Mouse (Mus musculus) right cerebral cortex, postnatal 4 days (tissue): ENCODE results near the gene Krt33a.

Source experiments
- DNase-seq: peaks from one replicate; pipeline ENCODE4 v3.0.0-alpha.2; 2022

Krt33a gene

GRCm38 (mm10) chr11:100016112-100016511 is at the start of gene Krt33a:
Gene Krt33a, minus strand, starts transcription at chr11:100016212.
- no peak for DNase-seq

GRCm38 (mm10) chr11:100058875-100059274 is 42.9 kb upstream of the Krt33a start:
- no peak for DNase-seq

DNA sequence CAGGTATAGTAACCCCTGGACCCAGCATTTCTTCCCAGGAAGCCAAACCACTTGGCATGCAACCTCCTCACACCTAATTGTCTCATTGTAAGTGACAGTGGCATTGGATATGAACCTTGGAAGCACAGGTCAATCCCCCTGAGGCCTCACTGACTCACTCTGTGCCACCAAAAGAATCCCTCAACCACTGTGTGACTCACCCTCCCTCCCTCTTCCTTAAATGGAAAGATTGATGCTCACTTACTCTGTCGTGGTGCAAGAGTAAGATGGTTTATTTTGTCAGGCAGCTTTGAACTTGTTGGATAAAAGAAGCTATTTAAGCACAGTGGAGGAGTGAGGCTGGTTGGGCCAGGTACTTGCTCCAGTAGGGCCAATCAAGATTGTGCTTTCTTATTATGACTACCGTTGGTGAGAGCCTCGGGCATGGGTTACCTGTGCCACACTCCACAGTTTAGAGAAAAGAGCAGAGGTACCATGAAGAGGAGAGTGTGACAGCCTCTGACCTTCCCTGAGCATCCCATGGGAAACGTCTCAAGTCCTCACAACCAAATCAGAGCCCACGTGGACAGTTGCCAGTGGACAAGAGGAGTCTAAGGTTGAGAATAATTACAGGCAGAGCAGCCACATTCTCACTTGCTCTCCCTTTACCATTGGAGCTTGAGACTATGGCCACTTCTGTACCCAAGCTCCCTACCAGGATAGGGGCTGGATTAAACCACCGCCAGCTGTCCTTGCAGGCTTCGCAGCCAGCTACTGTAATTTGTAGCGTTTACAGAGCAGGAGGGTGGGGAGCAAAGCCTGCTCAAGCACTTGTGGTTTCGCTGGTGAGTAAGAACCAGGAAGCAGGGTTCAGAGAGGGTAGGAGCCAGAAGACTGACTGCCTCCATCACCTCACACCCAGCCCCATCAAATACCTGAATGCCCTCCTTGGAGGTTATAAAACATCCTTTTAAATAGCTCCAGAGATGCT is 40.0 kb upstream of the Krt33a start:
- DNase-seq, result no peak

GRCm38 (mm10) chr11:100050451-100050850 is 34.4 kb upstream of the Krt33a start, which contains the start of gene Krt31:
Gene Krt31, minus strand, starts transcription at chr11:100050551.
- DNase-seq, result no peak

DNA sequence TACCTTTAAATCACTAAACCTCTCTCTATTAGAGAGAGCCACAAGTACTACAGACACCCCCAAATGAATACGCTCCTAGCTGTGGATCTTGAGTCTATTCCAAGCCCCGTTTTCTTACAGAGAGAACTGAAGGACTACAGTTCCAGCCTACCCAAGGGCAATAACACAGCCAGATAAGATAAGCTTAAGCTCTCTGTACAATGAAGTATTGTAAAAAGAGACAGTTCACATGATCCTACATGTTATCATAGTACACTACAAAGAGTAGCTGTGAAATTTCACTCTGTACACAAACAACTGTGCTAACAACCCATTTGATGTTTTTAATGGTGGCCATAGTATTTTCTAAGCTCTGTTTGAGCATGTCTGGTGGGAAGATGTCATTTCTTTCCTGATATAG is 31.2 kb upstream of the Krt33a start:
- DNase-seq, result no peak

DNA sequence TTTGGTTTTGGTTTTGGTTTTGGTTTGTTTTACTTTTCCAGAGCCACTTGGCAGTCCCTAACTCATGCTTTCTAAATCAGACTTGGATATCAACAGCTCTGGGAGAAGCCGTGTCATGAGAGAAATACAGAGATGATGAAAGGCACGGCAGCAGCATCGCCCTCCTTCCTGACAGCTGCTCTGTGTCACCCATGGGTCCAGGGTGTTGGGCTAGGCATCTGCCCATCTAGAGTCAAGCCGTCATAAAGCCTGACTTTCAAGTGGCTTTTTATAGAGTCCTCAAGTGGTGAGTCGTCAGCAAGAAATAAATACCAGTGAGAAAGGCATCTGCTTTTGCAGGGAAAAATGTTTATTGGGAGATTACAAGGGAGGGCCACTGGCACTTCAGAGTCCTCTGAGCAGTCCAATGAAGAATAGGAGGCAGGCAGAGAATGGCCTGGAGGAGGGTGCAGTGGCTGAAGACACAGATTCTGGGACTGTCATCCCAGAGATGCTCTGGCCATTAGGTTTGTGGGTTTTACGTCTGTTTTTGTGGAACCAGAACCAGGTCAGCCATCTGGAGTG is 30.4 kb upstream of the Krt33a start:
- no peak for DNase-seq

DNA sequence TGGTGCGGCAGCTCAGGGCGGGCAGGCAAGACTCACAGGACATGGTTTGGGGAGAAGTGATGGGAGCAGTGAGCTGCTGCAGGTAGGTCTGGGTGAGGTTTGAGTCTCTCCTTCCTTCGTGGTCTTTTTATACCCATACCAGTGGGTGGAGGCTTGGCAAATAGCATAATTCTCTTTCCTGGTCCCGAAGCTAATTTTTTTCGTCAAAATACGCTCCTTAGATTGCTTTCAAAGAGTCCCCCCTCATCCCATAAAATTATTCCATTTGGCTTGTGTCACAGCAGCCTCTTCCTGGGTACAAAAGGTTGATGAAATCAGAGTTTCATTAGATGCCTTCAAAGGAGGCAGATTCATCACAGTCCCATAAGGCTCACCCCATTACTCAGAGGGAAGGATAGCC is 25.4 kb upstream of the Krt33a start, which contains the start of gene Krt34:
Gene Krt34, minus strand, starts transcription at position 101 of the 400 bp plus-strand sequence.
- DNase-seq, result no peak

GRCm38 (mm10) chr11:100029768-100030167 is 13.8 kb upstream of the Krt33a start, which contains the start of gene Krt33b:
Gene Krt33b, minus strand, starts transcription at chr11:100029868.
- no peak for DNase-seq

- no peak for DNase-seq
Observed at GRCm38 (mm10) chr11:100021438-100021837, 5.4 kb upstream of the Krt33a start.

DNA sequence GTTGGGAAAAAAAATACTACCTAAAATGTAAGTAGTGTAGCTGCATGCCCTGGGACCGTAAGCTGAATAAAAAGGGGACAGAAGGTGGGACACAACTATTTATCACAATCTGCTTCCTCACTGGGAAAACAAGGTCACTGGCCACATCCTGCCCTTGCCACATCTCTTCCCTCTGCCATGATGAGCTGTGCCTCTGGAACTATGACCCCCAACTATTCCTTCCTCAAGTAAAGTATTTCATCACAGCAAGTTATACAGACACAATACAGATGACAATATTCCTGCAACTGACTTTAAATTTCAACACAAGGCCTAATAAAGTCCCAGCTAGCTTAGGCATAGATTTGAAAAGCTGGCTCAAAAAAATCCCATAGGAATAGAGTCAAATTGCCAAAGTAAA is 3.5 kb upstream of the Krt33a start:
- DNase-seq, result no peak

GRCm38 (mm10) chr11:100013691-100014171 is 2.3 kb downstream of the Krt33a start:
- DNase-seq, result no peak

DNA sequence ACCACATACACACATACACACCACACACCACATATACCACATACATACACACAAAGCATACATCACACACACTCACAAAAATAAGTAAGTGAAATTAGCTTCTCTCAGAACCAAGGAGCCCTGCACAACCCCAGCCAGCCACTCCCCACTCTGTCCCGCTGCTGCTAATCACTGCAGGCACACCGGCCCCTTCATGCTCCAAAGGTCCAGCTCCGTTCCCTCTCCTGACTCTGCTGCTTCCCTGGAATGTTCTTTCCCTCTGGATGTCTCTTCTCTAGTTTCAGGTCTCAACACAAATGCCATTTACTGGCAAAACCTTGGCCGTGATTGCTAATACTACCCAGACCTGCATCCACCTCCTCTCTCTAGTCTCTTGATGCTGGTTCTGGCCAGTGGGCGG is 5.3 kb downstream of the Krt33a start:
- no peak for DNase-seq

GRCm38 (mm10) chr11:100008336-100008735 is 7.7 kb downstream of the Krt33a start:
- DNase-seq, result no peak

DNA sequence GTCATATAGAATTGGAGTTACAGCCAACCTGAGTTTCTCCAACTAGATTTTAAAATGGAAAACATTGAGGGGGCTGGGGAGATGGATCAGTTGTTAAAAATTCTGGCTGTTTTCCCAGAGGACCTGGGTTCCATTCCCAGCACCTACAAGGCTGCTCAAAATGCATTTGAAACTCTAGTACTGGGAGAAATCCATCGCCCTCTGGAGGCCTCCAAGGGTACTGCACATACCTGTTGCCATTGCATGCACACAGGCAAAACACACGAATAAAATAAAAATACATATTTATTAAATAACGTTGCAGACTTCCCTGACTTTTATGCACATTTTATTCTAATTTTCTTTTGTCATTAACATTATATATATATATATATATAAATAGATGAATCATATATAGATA is 9.4 kb downstream of the Krt33a start:
- DNase-seq, result no peak

DNA sequence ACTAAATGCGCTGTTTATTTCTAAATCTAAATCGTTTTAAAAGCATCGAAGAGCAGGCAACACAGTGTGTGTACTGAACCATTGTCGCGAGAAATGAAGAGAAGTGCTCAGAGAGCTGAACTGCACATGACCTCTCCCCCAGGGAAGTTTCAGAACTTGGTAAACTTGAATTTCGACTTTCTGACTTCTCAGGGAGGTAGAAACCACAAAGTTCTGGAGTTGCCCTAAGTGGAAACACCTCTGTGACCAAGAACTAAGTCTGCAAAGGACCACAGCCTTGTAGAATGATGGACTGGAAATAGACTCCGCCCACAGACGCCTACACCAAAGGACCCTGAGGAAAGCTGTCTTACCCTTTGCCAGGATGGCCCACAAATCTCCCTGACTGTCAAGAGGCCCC is 10.1 kb downstream of the Krt33a start:
- DNase-seq, result no peak

- DNase-seq, result peak; percentile 62
Observed at GRCm38 (mm10) chr11:100004846-100005245, 11.2 kb downstream of the Krt33a start.

DNA sequence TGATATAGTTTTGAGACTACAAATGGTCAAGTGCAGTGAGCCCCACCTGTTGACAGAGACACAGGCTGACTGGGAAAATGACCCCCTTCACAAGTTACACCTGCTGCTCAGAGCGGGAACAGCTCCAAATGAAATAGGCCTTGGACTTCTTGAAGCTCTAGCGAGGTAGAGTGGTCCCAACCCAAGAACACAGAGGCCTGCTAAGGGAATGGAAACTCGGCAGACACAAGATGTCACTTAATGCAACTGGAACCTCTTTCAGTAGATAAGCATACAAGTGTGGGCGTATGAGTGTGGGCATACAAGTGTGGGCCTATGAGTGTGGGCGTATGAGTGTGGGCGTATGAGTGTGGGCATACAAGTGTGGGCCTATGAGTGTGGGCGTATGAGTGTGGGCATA is 16.9 kb downstream of the Krt33a start:
- DNase-seq, result no peak

GRCm38 (mm10) chr11:99994384-99994661 is 21.7 kb downstream of the Krt33a start:
- DNase-seq, result no peak

DNA sequence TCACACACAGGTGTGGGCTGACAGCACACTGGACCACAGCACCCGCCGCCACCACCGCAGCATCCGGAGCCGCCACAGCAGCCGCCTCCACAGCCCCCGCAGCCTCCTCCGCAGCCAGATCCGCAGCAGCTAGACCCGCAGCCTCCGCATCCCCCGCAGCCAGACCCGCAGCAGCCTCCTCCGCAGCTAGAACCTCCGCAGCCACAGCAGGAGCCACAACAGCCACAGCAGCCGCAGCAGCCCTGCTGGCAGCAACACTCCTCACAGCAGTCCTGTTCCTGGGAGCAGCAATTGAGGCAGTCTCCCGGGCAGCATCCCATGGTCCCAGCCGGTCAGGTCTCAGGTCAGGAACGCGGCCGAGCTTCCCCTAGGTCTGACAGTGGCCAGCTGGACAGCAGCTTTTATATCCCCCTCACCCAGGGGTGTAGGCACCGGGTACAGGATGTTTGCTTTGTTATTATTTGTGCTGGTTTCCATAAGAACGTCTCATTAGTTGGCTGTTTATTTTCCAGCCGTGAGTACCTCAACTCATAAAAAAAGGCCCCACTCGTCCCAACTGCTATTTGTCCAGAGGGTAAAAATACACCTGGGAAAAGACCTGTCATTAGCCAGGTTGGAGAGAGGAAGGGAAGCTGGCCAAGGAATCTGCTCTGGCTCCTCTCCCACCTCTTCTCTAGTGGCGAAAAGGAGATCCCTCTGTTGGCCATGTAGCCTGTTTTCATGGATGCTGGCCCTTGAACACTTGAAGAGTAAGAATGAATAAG is 22.2 kb downstream of the Krt33a start, which contains the start of gene Krtap17-1:
Gene Krtap17-1, minus strand, starts transcription at position 375 of the 764 bp plus-strand sequence.
- DNase-seq, result peak; percentile 9

GRCm38 (mm10) chr11:99990571-99990970 is 25.4 kb downstream of the Krt33a start:
- no peak for DNase-seq

GRCm38 (mm10) chr11:99989881-99990405 is 26.1 kb downstream of the Krt33a start:
- no peak for DNase-seq

DNA sequence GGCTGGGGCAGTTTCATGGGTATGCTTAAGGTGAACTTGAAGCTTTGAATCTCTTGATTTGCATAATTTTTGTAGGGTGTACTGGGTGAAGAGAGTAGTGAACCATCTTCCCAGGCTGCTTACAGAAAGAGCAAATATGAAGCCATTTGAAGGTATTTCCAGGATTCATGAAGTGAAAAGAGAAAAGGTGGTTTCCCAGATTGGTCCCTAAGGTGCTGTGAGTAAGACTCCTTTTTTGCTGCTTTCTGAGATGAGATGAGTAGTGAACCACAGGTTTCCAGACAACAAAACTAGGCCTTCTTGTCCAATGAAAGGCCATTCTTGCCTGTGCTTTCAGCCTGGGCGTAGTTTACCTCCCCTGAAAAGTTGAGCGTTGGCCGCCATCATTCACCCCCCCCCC is 27.5 kb downstream of the Krt33a start:
- no peak for DNase-seq

DNA sequence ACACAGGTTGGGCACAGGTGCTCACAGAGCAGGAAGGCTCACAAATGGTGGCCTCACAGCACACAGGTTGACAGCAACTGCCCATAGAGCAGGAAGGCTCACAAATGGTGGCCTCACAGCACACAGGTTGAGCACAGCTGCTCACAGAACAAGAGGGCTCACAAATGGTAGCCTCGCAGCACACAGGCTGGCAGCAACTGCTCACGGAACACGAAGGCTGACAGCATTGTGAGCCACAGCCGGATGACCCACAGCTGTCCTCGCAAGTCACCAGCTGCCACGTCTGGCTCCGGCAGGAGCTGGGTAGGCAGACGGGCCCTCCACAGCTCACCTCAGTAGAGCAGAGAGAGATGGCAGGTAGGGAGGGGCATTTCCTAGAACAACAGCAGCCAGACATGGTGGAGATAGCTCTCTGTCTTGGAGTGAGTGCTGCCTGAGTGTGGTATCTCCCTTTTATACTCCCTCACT is 29.8 kb downstream of the Krt33a start, which contains the start of gene Krtap16-1:
Gene Krtap16-1, minus strand, starts transcription at position 418 of the 468 bp plus-strand sequence.
- no peak for DNase-seq
